Mouse (Mus musculus): ENCODE measurements around the gene Med9.

DNA sequence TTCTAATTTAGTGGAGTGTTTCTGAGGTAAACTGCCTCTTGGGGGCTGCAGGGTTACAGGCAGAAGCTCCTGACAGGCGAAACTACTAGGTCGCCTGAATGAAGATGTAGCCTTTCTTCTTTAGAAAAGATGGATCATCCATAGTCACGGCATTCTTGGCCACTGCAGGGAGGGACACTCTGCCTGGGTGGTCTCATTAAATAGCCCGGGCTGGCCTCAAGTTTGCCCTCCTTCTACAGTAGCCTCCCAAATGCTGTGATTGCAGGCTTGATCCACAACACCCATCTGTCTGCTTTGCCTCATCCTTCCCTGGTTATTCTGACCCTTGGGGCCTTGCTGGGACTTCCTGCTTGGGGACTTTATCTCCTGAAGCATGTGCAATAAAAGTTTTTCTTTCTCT lies 18.0 kb upstream of the Med9 start:
- TF ChIP-seq EP300 (IDR thresholded peaks at IDR 0.05; ENCODE audit: insufficient read depth, low read depth, low read length): no peak
- TF ChIP-seq CTCF (IDR thresholded peaks at IDR 0.05): no peak
